Mouse (Mus musculus) gastrocnemius, postnatal 36 days (tissue): ENCODE results near the gene Sypl2. TPM values are rescaled to one million over a fixed set of nuclear protein-coding genes. Genes with fewer than 3 reads are reported as not detected.

Source experiments
- DNase-seq, 2 experiments: peaks; one replicate each; pipeline ENCODE4 v3.0.0; 2022
- intact Hi-C: fragments of 180-260 bp; cut with DNase I; formaldehyde crosslinking; loops from one replicate; pipeline ENCODE4 v1.15.1; 2025
- total RNA-seq, 2 experiments: library from RNA; stranded (reverse); gene quantifications; 2 replicates each; pipeline ENCODE4 v1.2.3; 2021

Gene Sypl2
- total RNA-seq, 2 experiments from 2014 or later, result 479 to 547 TPM

GRCm38 (mm10) chr3:108185460-108186097 is 40.9 kb downstream of the Sypl2 start:
- intact Hi-C loops, result no loop called here
- DNase-seq, result no peak

GRCm38 (mm10) chr3:108184742-108185141 is 41.7 kb downstream of the Sypl2 start:
- DNase-seq, result no peak
- intact Hi-C loops, result no loop called here

DNA sequence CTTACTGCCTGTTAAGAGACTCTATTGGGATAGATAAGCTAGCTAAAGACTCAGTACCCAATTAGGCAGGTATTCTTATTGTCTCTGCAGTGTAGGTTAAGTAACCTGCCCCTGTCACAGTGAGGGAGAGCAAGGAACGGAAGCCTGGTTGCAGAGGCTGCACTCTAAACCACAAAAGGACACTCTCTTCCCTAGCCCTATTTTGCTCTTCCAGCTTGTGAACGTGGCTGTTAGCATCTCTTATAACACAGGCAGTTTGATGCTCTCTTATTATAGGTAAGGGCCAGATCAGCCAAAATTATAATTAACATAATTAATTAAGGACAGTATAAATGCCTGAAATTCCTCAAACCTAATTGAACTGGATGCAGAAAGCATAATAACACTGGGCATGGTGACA is 45.9 kb downstream of the Sypl2 start:
- no peak for DNase-seq
- intact Hi-C loops, result no loop called here

DNA sequence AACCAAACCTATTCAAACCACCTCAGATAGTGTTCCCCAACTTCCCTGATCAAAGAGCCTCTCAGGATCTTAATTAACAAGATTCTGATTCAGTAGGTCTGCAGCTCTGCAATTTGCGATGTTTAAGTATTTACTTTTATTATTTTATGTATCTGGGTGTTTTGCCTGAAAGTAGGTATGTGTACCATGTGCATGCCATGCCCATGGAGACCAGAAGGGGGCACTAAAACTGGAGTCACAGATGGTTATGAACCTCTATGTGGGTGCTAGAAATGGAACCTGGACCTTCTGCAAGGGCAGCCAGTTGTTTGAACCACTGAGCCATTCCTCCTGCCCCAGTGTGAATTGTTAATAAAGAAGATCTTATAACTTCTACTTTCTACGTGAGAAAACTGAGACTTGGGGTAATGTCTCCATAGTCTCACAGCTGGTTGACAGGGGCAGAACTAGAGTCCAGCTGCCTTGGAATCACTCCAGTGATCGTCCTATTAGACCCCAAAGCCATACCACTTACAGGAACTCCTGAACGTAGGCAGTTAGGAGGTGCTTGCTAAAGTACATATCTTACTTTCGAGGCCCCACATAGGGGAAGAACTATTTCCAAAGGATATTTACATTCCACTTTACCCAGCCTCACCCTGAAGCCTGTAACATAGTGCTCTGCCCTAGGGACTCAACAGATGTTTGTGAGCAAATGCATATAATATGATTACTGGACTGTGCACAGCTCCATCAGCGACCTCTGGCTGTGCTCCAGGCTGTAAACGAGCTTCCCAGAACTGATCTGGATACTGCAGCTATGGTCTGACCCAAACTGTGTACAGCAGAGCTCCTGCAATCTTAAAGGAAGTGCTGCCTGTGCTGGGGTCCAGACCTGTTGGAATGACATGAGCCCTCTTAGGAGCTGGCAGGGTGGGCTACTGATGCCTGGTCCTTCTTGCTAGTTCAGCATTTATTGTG is 47.4 kb downstream of the Sypl2 start:
- intact Hi-C loops, result no loop called here
- DNase-seq, result no peak

DNA sequence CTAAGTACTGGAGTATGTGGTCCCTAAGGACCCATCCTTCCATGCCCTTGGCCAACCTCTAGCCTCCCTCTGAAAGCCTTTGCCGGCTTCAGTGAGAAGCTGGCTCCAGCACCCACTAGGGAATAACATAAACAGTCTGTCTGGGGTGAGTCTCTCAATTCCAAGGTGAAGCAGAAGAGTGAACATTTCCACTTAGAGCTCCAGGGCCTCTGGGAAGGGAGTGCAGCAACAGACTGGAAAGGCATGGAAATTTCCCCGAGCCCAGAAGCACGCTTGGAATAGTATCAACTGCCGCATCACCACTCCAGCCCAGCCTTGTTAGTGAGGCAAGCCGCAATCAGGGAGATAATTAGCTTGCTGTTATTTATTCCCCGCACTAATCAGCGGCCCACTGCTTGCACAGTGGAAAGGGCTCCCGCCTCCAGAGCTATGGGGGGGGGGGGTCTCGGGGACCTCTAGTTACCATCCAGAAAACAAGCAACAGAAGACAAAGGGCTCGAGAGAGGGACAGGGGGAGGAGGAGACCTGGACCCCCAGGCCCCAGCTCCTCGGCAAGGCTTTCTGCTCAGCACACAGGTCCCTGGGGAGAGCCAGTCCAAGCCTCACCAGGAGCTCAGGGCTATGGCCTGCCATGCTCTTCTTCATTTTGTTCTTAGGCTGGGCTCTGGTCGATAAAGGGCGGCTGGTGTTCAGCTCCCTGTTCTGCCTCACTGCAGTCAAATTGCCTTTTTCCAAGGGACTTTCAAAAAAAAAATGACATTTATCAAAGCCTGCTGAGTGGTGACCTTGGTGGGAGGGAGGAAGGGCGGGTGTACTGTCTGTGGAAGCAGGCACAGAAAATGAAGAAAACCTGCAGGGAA is 51.5 kb downstream of the Sypl2 start:
- peak in 1 of 2 experiments; percentile 43 for DNase-seq
- intact Hi-C loops, result no loop called here

GRCm38 (mm10) chr3:108169199-108169598 is 57.2 kb downstream of the Sypl2 start:
- no peak for DNase-seq
- intact Hi-C loops, result loop anchor here (10.0 kb wide), 1 partner anchor 216 kb away; the partner anchor contains the start of gene Psrc1

GRCm38 (mm10) chr3:108167499-108167898 is 58.9 kb downstream of the Sypl2 start:
- intact Hi-C loops, result loop anchor here (10.0 kb wide), 1 partner anchor 217 kb away; the partner anchor contains the start of gene Psrc1
- no peak for DNase-seq

- intact Hi-C loops, result loop anchor here (10.0 kb wide), 1 partner anchor 218 kb away; the partner anchor contains the start of gene Psrc1
- peak; percentile 53 to 55 for DNase-seq
Observed at GRCm38 (mm10) chr3:108166486-108167211, 59.8 kb downstream of the Sypl2 start.

DNA sequence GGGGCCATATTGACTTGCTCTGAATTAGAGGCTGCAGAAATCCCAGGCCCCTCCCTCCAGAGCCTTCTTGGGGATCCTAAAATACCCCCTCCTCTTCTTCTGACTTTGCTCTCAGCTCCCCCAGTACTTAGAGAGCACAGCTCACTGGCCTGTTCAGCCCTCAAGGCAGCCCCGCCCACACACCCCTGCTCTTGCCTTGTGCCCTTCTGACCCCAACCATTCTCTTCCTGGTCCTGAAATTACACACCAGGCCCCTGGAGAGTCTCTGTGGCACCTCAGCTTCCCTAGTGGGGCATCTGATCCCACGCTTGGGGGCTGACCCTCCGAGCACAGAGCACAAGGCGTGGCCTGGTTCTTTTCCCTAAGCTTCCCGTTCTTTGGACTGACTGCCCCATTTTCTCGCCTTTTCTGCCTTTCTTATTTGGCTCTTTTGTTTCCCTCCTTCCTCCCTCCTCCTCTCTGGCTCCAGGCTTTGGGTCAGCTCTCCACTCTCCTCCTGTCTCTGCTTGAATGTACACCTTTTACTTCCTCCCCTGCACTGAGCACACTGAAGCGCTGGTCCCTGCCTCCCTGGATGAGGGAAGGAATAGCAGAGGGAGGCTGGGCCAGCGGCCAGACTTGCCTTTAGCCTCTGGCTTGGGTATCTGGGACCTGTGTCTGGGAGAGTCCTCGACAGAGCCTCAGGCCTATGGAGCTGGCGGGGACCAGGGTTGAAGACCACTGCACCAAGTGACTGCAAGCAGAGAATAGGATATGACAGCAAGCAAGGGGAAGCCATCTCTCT is 60.7 kb downstream of the Sypl2 start:
- intact Hi-C loops, result loop anchor here (10.0 kb wide), 1 partner anchor 219 kb away; the partner anchor contains the start of gene Psrc1
- DNase-seq, result no peak

DNA sequence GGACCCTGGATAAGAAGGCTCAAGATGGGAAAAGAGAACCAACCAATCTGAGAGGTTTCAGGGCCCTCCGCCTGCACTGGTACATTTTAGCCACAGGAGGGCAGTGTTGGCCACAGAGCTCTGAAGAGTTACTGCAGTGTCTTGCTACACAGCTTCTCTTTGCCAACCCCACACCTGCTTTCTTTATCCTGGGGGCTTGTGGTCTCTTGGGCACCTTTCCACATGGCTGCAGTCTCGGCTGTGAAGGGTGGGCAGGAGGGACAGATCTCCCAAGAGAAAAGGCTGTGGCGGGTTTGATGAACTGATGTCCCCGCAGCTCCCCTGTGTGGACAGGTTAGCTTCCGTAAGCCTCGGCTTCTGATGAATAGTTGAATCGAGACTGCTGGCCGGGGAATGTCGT is 61.6 kb downstream of the Sypl2 start:
- intact Hi-C loops, result loop anchor here (1.0 to 10.0 kb wide), 2 partner anchors 39 to 220 kb away; partner anchors contain the start of gene Psrc1
- DNase-seq, result peak; percentile 71 to 82

DNA sequence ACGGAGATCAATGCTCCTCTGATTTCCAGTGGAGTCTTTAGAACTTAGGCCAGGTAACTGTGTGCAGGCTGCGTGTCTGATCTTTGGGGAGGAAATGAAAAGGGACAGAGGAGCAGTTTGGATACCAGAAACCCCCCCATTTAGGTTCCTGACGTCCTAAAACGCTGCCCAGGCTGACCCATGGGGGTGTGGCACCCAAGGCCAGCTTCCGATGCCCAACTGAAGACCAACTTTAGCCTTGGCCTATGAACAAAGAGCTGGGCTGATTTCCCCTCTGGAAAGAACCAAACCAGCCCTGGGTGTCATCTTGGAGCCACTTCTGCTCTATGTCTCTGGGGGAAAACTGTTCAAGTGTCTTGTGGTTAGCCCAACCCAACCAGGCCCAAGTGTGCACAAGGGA is 62.4 kb downstream of the Sypl2 start:
- intact Hi-C loops, result loop anchor here (1.0 to 10.0 kb wide), 2 partner anchors 40 to 221 kb away; partner anchors contain the start of gene Psrc1
- no peak for DNase-seq

Other genes starting within 250 kb of the Sypl2 start
- gene Gstm2, start 240.2 kb downstream of the Sypl2 start, total RNA-seq, result 100 to 1,000 TPM in 1 of 2 experiments, 10 to 100 TPM in 1; 51.9 to 103 TPM
- 100 to 1,000 TPM; 138 to 202 TPM for gene Gstm1, start 208.7 kb downstream of the Sypl2 start, total RNA-seq
- 10 to 100 TPM; 11.3 to 13.5 TPM for gene Gstm4, start 181.8 kb downstream of the Sypl2 start, total RNA-seq
- gene Ampd2, start 140.0 kb downstream of the Sypl2 start, total RNA-seq, result 1 to 10 TPM; 3.8 TPM
- gene Gnat2, start 133.9 kb downstream of the Sypl2 start, total RNA-seq, result under 1 TPM; 0.25 to 0.28 TPM
- 10 to 100 TPM in 1 of 2 experiments, 1 to 10 TPM in 1; 9.7 to 11.3 TPM for gene Gnai3, start 80.5 kb downstream of the Sypl2 start, total RNA-seq
- not detected for gene Gpr61, start 71.8 kb downstream of the Sypl2 start, total RNA-seq
- 10 to 100 TPM; 23.3 to 27.5 TPM for gene Amigo1, start 40.3 kb downstream of the Sypl2 start, total RNA-seq
- gene Cyb561d1, start 25.4 kb downstream of the Sypl2 start, total RNA-seq, result 1 to 10 TPM; 2.5 to 3.1 TPM
- 1 to 10 TPM; 5.7 to 6.1 TPM for gene Atxn7l2, start 15.7 kb downstream of the Sypl2 start, total RNA-seq
- 10 to 100 TPM; 43.6 to 48.1 TPM for gene Psma5, start 30.3 kb upstream of the Sypl2 start, total RNA-seq
- 10 to 100 TPM; 36.7 to 37.8 TPM for gene Sort1, start 57.4 kb upstream of the Sypl2 start, total RNA-seq
- gene Mybphl, start 138.3 kb upstream of the Sypl2 start, total RNA-seq, result not detected
- under 1 TPM; 0.26 to 0.32 TPM for gene Psrc1, start 157.2 kb upstream of the Sypl2 start, total RNA-seq
- gene Celsr2, start 188.9 kb upstream of the Sypl2 start, total RNA-seq, result 1 to 10 TPM; 6.4 to 8.2 TPM
- 100 to 1,000 TPM; 114 to 119 TPM for gene Sars, start 218.6 kb upstream of the Sypl2 start, total RNA-seq